Mouse (Mus musculus) hindbrain, embryonic 10.5 days (tissue): ENCODE measurements at regions not wholly inside any gene's neighbourhood (a gene's known extent, or its start where the extent isn't known, plus 50 kb on each side); places are given as distances from the start of the nearest gene placed in this dataset.
A peak's percentile ranks its signal among the peaks of the same experiment; 100 is the strongest.

Experiments
- DNase-seq: peaks from one replicate; pipeline ENCODE4 v3.0.0-alpha.2; 2017; ENCODE audit warnings: low spot score
- H3K27ac ChIP-seq: fragments of 300-500 bp; sonication (generic); 2 replicates; pipeline ENCODE4 v1.5.1; 2016; ENCODE audit warnings: mild to moderate bottlenecking, moderate library complexity
- H3K27me3 ChIP-seq: fragments of 300-500 bp; sonication (generic); 2 replicates; pipeline ENCODE4 v1.6.1; 2016; ENCODE audit warnings: mild to moderate bottlenecking; ENCODE audit not compliant: poor library complexity, insufficient read depth, severe bottlenecking
- H3K36me3 ChIP-seq: fragments of 300-500 bp; sonication (generic); 2 replicates; pipeline ENCODE4 v1.6.1; 2016; ENCODE audit warnings: mild to moderate bottlenecking, moderate library complexity
- H3K4me1 ChIP-seq: fragments of 300-500 bp; sonication (generic); replicated peaks from 2 replicates; pipeline ENCODE4 v1.6.1; 2016; ENCODE audit warnings: mild to moderate bottlenecking
- H3K4me3 ChIP-seq: fragments of 300-500 bp; sonication (generic); 2 replicates; pipeline ENCODE4 v1.5.1; 2016; ENCODE audit warnings: mild to moderate bottlenecking, moderate library complexity
- H3K9me3 ChIP-seq: fragments of 300-500 bp; sonication (generic); 2 replicates; pipeline ENCODE4 v1.6.1; 2016; ENCODE audit warnings: mild to moderate bottlenecking, moderate library complexity
- WGBS: fragments of 180-500 bp; shearing (Covaris S2); methylation state at CpG from one replicate; pipeline ENCODE4 v1.1.7; 2016; 5-methylcytosine and 5-hydroxymethylcytosine counted together

DNA sequence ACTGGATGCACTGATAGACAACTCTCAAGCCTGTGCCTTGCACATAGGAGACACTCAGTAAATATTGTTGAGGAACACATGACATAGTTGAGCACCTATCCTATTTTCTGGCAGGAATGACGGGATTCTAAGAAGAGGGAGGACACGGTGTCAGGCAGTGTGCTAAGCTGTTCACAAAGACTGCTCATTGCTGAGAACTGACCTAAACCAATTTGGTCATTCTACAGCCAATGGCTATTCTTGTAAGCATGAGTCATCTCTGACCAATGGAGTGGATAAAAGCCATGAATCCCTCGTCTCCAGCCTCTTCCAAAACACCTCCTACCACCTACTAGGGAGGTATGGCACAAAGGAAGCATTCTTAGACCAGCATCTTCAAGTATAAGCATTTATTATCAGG, 75.7 kb upstream of the Kit start:
- Histone ChIP-seq H3K4me3 (no peak overlapping the region), H3K27me3 (no peaks in the 10 kb centered on the region), H3K36me3 (no peaks in the 10 kb centered on the region), H3K9me3 (no peaks in the 10 kb centered on the region), H3K27ac (no peak overlapping the region), H3K4me1 (peaks cover 5% of the 10 kb centered on the region; the same call in 1 of the 2 replicates)
- DNase-seq: no peak
- 87% methylated on average over 3 of the region's 3 CpGs for WGBS

DNA sequence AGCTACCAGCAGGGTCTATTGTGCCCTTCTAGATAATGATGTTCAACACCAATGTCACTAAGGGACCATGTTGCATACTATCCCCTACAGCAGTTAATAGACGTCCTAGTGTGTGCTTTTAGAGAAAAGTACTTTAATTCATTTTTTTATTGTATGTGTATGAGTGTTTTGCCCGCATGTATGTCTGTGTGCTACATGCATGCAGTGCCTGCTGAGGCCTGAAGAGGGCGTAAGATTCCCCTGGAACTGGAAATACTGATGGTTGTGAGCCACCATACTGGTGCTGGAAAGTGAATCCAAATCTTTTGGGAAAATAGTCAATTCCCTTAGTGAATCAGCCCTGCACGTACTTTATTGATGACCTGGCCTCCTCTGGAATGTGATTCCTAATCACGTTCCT, 75.0 kb upstream of the Kit start:
- Histone ChIP-seq H3K9me3 (no peaks in the 10 kb centered on the region), H3K27me3 (no peaks in the 10 kb centered on the region), H3K4me1 (peaks cover 5% of the 10 kb centered on the region; the same call in 1 of the 2 replicates), H3K27ac (no peak overlapping the region), H3K4me3 (no peak overlapping the region), H3K36me3 (no peaks in the 10 kb centered on the region)
- WGBS: 90% methylated on average over 5 of the region's 5 CpGs
- DNase-seq: no peak

DNA sequence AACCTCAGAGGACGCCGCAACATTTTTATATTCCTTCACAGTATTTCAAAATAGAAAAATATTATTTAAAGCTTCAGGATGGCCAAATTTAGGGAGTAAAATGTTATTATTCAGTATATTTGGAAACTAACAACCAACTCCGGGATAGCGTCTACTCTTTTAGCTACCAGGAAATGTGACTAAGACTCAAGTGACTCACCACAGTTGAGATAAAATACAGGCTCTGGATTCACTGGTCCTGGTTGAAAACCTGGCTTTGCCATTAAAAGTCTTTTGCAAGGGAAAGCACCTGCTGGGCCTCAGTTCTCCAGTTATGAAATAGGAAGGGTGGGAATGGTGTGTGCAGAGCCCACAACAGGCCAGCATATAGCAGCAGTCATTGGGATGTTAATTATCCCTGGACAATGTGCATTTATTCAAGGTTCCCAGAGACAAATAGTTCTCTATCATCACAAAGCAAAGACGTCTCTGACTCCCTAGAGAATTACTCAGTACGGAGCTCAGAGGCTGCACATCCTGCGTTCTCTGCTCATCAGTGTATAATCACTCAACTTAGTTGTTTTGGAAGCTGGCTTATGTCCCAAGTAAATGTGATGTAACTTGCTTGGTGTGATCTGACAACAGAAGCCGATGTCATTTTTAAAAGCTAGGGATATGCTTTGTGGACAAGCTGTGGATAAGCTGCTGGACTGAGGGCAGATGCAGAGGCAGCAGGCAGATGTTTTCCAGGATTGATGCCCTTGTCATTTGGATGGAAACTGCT, 73.9 kb upstream of the Kit start:
- H3K4me1 ChIP-seq: peaks cover 5% of the 10 kb centered on the region; the same call in 1 of the 2 replicates
- WGBS: 78% methylated on average over 8 of the region's 8 CpGs
- DNase-seq: no peak
- no peaks in the 10 kb centered on the region for H3K36me3 ChIP-seq
- H3K9me3 ChIP-seq: no peaks in the 10 kb centered on the region
- H3K27ac ChIP-seq: no peak overlapping the region
- no peaks in the 10 kb centered on the region for H3K27me3 ChIP-seq
- no peak overlapping the region for H3K4me3 ChIP-seq

DNA sequence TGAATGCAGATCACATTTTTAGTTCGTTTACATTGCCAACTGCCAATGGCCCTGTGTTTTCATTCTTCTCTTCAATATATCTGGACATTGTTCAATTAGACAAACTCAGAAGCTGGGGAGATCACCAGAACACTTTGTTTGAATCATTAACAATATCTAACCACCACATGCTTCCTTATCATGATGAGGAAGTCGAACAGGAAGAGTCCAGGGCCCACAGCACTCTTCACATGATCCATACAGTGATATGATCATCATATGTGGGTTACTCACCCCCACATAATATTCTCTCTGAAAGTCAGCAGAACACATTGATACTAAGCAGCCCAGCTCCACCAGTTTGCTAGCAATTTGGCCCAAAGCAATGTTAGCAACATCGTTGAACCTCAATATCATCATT, 71.0 kb upstream of the Kit start:
- DNase-seq: no peak
- H3K27ac ChIP-seq: no peak overlapping the region
- no peak overlapping the region for H3K4me3 ChIP-seq
- 89% methylated on average over 3 of the region's 3 CpGs for WGBS
- H3K36me3 ChIP-seq: no peaks in the 10 kb centered on the region
- H3K9me3 ChIP-seq: no peaks in the 10 kb centered on the region
- peaks cover 5% of the 10 kb centered on the region; the same call in 1 of the 2 replicates for H3K4me1 ChIP-seq
- no peaks in the 10 kb centered on the region for H3K27me3 ChIP-seq

DNA sequence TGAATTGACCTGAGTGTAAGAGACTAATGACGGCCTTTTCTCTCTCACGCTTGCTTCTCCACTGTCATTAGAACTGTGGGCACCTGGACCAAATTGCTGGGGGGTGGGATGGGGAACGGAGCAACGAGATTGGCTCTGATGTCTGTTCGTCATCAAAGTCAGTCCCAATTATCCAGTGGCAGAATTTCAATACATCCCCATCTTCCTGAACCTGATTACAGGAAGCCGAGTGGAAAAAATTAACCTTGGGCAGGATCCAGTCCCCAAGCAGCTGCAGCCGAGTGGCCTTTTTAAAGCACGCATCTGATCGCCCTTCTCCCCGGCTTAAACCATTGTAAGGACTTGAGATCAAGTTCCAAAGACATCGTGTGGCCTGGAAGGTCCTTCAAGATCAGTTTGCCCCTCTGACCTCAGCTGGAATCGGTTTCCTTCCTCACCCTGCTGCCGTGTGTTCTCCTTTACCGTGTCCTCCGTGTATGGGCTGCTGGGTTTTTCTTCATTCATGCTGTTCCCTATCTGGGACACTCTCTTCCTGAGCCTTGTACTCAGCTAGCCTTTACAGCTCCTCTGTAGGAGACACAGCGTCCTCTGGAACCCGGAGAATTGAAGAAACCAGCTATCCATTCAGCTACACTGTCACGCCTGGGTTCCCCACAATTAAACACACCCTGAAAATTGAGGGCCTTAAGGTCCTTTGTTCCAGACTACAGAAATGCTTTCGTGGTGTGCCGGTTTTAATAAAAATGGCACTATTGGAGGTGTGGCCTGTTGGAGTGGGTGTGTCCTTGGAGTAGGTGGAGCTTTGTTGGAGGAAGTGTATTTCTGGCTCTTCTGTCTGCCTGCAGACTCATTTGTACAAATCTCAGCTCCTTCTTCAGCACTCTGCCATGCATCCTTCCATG, 61.9 kb upstream of the Kit start:
- DNase-seq: no peak
- WGBS: 73% methylated on average over 20 of the region's 20 CpGs

DNA sequence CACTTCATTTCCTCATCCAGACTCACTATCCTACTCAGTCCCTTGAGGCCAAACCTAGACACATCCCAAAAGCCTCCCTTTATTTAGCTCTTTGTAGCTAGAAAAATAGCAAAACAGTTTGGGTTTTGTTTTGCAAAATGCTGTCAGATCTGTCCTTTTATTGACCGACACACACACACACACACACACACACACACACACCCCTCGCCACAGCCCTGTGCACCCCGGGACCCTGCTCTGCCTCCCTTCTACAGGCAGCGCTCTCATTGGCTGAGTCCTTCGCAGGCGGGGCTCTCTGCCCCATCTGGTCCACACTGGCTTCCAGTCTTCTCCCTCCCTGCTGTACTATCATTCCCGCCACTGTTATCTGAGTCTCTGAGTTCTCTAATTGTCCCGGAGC, 56.5 kb upstream of the Kit start:
- H3K36me3 ChIP-seq: no peaks in the 10 kb centered on the region
- H3K9me3 ChIP-seq: no peaks in the 10 kb centered on the region
- DNase-seq: no peak
- 0 out of 2 replicates have a peak overlapping the region, but pooled peaks have one; percentile 12 for H3K27ac ChIP-seq
- H3K4me1 ChIP-seq: peaks cover 12% of the 10 kb centered on the region; the same call in 1 of the 2 replicates
- H3K4me3 ChIP-seq: no peak overlapping the region
- no peaks in the 10 kb centered on the region for H3K27me3 ChIP-seq
- WGBS: 59% methylated on average over 8 of the region's 8 CpGs

More for the DNA sequence above, 61.9 kb upstream of the Kit start:
- Histone ChIP-seq H3K27ac (no peak overlapping the region), H3K36me3 (no peaks in the 10 kb centered on the region), H3K4me3 (no peak overlapping the region), H3K9me3 (no peaks in the 10 kb centered on the region), H3K4me1 (peaks cover 4% of the 10 kb centered on the region; the same call in 1 of the 2 replicates), H3K27me3 (no peaks in the 10 kb centered on the region)

DNA sequence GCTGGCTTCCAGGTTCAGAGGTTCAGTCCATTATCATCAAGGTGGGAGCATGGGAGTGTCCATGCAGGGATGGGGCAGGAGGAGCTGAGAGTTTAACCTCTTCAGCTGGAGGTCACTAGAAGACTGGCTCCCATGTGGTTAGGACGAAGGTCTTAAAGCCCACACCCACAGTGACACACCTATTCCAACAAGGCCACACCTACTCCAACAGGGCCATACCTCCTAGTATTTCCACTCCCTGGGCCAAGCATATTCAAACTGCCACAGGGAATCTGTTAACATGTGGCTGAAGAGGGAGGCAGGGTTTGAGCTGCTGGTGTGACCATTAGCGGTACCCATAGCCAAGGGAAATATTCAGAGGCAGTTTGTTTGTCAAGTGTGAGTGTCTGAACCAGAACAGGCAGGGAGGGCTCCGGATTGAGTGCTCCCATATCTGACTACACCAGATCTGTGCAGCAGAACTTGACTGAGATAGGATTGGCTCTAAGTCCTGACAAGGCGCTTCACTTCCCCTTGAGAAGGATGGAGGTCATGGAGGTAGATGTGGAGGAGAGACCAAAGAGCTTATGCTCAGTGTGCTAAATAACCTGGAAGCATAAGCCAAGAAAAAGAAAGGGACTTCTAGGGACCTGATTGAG, 51.6 kb upstream of the Kit start:
- Histone ChIP-seq H3K27ac (no peak overlapping the region), H3K4me3 (no peak overlapping the region), H3K9me3 (no peaks in the 10 kb centered on the region), H3K36me3 (no peaks in the 10 kb centered on the region), H3K27me3 (no peaks in the 10 kb centered on the region), H3K4me1 (peaks cover 9% of the 10 kb centered on the region; the same call in 1 of the 2 replicates)
- WGBS: 90% methylated on average over 4 of the region's 4 CpGs
- DNase-seq: no peak
